Mouse (Mus musculus) small intestine, adult 2 months (tissue): ENCODE measurements at regions not wholly inside any gene's neighbourhood (a gene's known extent, or its start where the extent isn't known, plus 50 kb on each side); places are given as distances from the start of the nearest gene placed in this dataset.

Experiments used
- CTCF ChIP-seq: fragments of 200-500 bp; IDR thresholded peaks from 2 replicates; pipeline ENCODE4 v1.5.1; 2012; ENCODE audit warnings: low read depth, mild to moderate bottlenecking, control low read depth, inconsistent platforms, low read length, moderate library complexity, mixed read lengths; ENCODE audit not compliant: insufficient replicate concordance, insufficient read length; ENCODE audit errors: extremely low read depth
- POLR2A ChIP-seq: fragments of 200-500 bp; IDR thresholded peaks from 2 replicates; pipeline ENCODE4 v1.6.1; 2012; ENCODE audit warnings: low read depth, mild to moderate bottlenecking, control low read depth, inconsistent platforms, low read length, moderate library complexity

DNA sequence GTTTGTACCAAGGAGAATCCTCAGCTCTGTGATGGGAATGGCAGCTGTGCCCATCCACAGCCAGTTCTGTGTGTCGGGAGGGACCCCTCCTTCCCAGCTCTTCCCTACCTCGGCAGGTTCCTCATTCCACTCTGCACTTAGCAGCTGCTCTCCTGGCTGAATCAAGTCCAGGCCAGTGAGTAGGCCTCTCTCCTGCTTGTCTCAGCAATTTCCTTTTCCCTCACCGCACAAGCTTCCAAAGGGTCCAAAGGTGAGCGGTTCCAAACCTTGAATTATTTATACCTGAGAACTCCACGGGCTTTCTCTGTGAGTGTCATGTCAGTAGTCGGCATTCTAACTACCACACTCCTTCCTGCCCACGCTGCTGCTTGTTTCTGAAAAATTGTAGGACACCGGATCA, 208.8 kb upstream of the Ercc4 start:
- TF ChIP-seq CTCF: no peak
- TF ChIP-seq POLR2A: no peak
